Mouse (Mus musculus): ENCODE data around the gene Nf2. TPM values are rescaled to one million over a fixed set of nuclear protein-coding genes. Genes with fewer than 3 reads are reported as not detected.

Gene Nf2
- total and polyA plus RNA-seq, 3 experiments, result 45.2 to 103 (median 50.7) TPM

- peaks cover 11 to 42% of the 10 kb centered on the region in 2 experiments for H3K4me1 ChIP-seq (ENCODE audit: control insufficient read depth in 1 of 2, insufficient read depth in 2 of 2)
- TF ChIP-seq RAD21 (IDR thresholded peaks at IDR 0.05; ENCODE audit: low read depth, low read length) (peak; percentile 67), SMC3 (IDR thresholded peaks at IDR 0.05; ENCODE audit: low read depth, low read length) (peak; percentile 85), CTCF (conservative IDR thresholded peaks at IDR 0.05 in 1 of 2, IDR thresholded peaks at IDR 0.05 in 1 of 2; ENCODE audit: low read depth in 2 of 2, low read length in 2 of 2) (peak; percentile 78 to 86), MYC (IDR thresholded peaks at IDR 0.05; ENCODE audit: low read depth, low read length) (peak; percentile 88), CHD1 (IDR thresholded peaks at IDR 0.05; ENCODE audit: low read depth, low read length) (no peak), HCFC1 (IDR thresholded peaks at IDR 0.05; ENCODE audit: low read depth, low read length) (peak; percentile 12; the same call in 1 of the 2 replicates), NELFE (IDR thresholded peaks at IDR 0.05; ENCODE audit: low read depth, low read length) (0 out of 2 replicates have a peak, but pooled peaks have one; percentile 45), MAFK (IDR thresholded peaks at IDR 0.05; ENCODE audit: insufficient replicate concordance, low read length) (peak; percentile 68; the same call in 1 of the 2 replicates), CHD2 (IDR thresholded peaks at IDR 0.05; ENCODE audit: low read length) (no peak), ZKSCAN1 (IDR thresholded peaks at IDR 0.05; ENCODE audit: borderline replicate concordance, low read depth, low read length) (no peak), MAX (IDR thresholded peaks at IDR 0.05; ENCODE audit: low read length) (peak; percentile 89)
- dilution Hi-C loops (cut with MboI; ENCODE audit: extremely low pct_ligation_motif_present, extremely low pct_unique_long_range_greater_than_20kb, low sequenced_read_pairs), result no loop called here
- H3K9ac ChIP-seq (ENCODE audit: insufficient read depth, low read depth), result no peak overlapping the region
- in situ Hi-C loops (cut with MboI; ENCODE audit: low pct_ligation_motif_present, low pct_unique_long_range_greater_than_20kb, low sequenced_read_pairs), result no loop called here
- H3K4me2 ChIP-seq (ENCODE audit: insufficient read depth, low read depth, poor library complexity, severe bottlenecking), result no peak overlapping the region
- H3K27ac ChIP-seq (ENCODE audit: insufficient read depth, low read depth), result no peak overlapping the region
- no peaks in the 10 kb centered on the region for H3K9me3 ChIP-seq (replicated peaks; ENCODE audit: low read length)
- H3K36me3 ChIP-seq (replicated peaks in 1 of 2; ENCODE audit: control insufficient read depth in 1 of 2, insufficient read depth in 1 of 2, low read length in 1 of 2), result peaks cover 43 to 66% of the 10 kb centered on the region in 2 experiments
- H3K27me3 ChIP-seq (replicated peaks), result no peaks in the 10 kb centered on the region
- peaks cover 3% of the 10 kb centered on the region; the same call in 1 of the 2 replicates for H3K79me2 ChIP-seq (replicated peaks; ENCODE audit: control insufficient read depth, extremely low read depth, insufficient read depth, poor library complexity, severe bottlenecking)
- no peak overlapping the region for H3K4me3 ChIP-seq (replicated peaks in 1 of 3; ENCODE audit: low read depth in 2 of 3, low read length in 2 of 3, poor library complexity in 1 of 3)
- DNase-seq (ENCODE audit: extremely low read depth), result no peak
Observed at GRCm38 (mm10) chr11:4885385-4885903, 36.1 kb upstream of the Nf2 start.

DNA sequence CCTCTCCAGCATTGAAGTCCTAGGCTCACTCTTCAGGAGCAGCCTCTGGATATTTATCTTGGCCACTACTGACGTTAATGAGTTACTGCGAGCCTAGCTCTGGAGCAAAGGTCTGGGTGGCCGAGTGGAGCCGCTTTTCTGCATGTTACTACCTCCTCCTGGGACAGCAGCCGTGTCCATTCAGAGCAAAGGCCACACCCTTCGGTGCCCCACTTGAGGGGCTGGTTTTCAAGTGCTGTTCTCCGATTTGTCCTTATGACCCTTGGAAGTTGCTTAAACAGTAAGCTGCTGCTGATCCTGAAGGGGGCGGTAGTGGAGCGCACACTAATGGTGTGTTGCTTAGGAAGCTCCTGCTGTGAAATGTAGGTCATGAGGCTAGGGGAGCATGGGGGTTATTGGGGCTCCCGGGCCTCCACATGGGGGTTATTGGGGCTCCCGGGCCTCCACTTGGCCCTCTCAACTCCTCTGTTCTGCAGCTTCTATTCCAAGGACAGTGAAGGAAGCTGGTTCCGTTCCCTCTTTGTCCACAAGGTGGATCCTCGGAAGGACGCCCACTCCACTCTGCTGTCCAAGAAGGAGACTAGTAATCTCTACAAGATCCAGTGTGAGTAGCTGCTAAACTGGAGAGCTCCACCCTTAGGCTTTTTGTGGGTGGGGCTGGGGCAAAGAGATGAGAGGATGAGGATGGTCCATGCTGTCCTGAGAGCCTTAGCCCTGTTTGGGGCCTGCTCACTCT lies 33.7 kb upstream of the Nf2 start:
- no peak overlapping the region for H3K4me2 ChIP-seq (ENCODE audit: insufficient read depth, low read depth, poor library complexity, severe bottlenecking)
- in situ Hi-C loops (cut with MboI; ENCODE audit: low pct_ligation_motif_present, low pct_unique_long_range_greater_than_20kb, low sequenced_read_pairs), result no loop called here
- H3K36me3 ChIP-seq (replicated peaks in 1 of 2; ENCODE audit: control insufficient read depth in 1 of 2, insufficient read depth in 1 of 2, low read length in 1 of 2), result peaks cover 20 to 47% of the 10 kb centered on the region in 2 experiments
- DNase-seq (ENCODE audit: extremely low read depth), result peak; percentile 98
- dilution Hi-C loops (cut with MboI; ENCODE audit: extremely low pct_ligation_motif_present, extremely low pct_unique_long_range_greater_than_20kb, low sequenced_read_pairs), result no loop called here
- no peaks in the 10 kb centered on the region for H3K9me3 ChIP-seq (replicated peaks; ENCODE audit: low read length)
- H3K79me2 ChIP-seq (replicated peaks; ENCODE audit: control insufficient read depth, extremely low read depth, insufficient read depth, poor library complexity, severe bottlenecking), result peaks cover 3% of the 10 kb centered on the region; the same call in 1 of the 2 replicates
- peaks cover 24 to 63% of the 10 kb centered on the region in 2 experiments for H3K4me1 ChIP-seq (ENCODE audit: control insufficient read depth in 1 of 2, insufficient read depth in 2 of 2)
- H3K9ac ChIP-seq (ENCODE audit: insufficient read depth, low read depth), result no peak overlapping the region
- H3K27ac ChIP-seq (ENCODE audit: insufficient read depth, low read depth), result no peak overlapping the region
- H3K4me3 ChIP-seq (replicated peaks in 1 of 3; ENCODE audit: low read depth in 2 of 3, low read length in 2 of 3, poor library complexity in 1 of 3), result peak overlapping the region in 1 of 3 experiments; percentile 29
- no peaks in the 10 kb centered on the region for H3K27me3 ChIP-seq (replicated peaks)
- peak; percentile 32; the same call in 1 of the 2 replicates for TF ChIP-seq SIN3A (IDR thresholded peaks at IDR 0.05; ENCODE audit: low read length)
- TF ChIP-seq MEF2A (IDR thresholded peaks at IDR 0.05; ENCODE audit: borderline replicate concordance, low read depth, low read length), result peak; percentile 50; the same call in 1 of the 2 replicates
- TF ChIP-seq USF2 (conservative IDR thresholded peaks at IDR 0.05; ENCODE audit: low read depth, low read length), result no peak
- no peak for TF ChIP-seq ZKSCAN1 (IDR thresholded peaks at IDR 0.05; ENCODE audit: borderline replicate concordance, low read depth, low read length)
- TF ChIP-seq RCOR1 (conservative IDR thresholded peaks at IDR 0.05; ENCODE audit: low read depth, low read length), result no peak
- no peak for TF ChIP-seq E2F4 (IDR thresholded peaks at IDR 0.05; ENCODE audit: insufficient replicate concordance, low read depth, low read length)
- TF ChIP-seq CTCF (conservative IDR thresholded peaks at IDR 0.05 in 1 of 2, IDR thresholded peaks at IDR 0.05 in 1 of 2; ENCODE audit: low read depth in 2 of 2, low read length in 2 of 2), result peak; percentile 31 to 77
- peak; percentile 55 for TF ChIP-seq MAX (IDR thresholded peaks at IDR 0.05; ENCODE audit: low read length)
- TF ChIP-seq USF1 (IDR thresholded peaks at IDR 0.05; ENCODE audit: low read depth, low read length), result no peak
- no peak for TF ChIP-seq JUN (IDR thresholded peaks at IDR 0.05; ENCODE audit: insufficient read depth, low read depth, low read length)
- TF ChIP-seq BHLHE40 (IDR thresholded peaks at IDR 0.05; ENCODE audit: low read depth, low read length), result 0 out of 2 replicates have a peak, but pooled peaks have one; percentile 42
- TF ChIP-seq HCFC1 (IDR thresholded peaks at IDR 0.05; ENCODE audit: low read depth, low read length), result peak; percentile 37; the same call in 1 of the 2 replicates
- TF ChIP-seq UBTF (IDR thresholded peaks at IDR 0.05; ENCODE audit: low read depth, low read length), result no peak
- TF ChIP-seq MYC (IDR thresholded peaks at IDR 0.05; ENCODE audit: low read depth, low read length), result peak; percentile 51; the same call in 1 of the 2 replicates
- TF ChIP-seq ELF1 (IDR thresholded peaks at IDR 0.05; ENCODE audit: low read depth, low read length), result no peak
- TF ChIP-seq PAX5 (IDR thresholded peaks at IDR 0.05; ENCODE audit: low read length), result no peak
- peak; percentile 44 for TF ChIP-seq POLR2A (IDR thresholded peaks at IDR 0.05; ENCODE audit: low read depth, low read length)
- no peak; the same call in 1 of the 2 replicates for TF ChIP-seq IRF4 (IDR thresholded peaks at IDR 0.05; ENCODE audit: low read depth, low read length)
- TF ChIP-seq ZNF384 (IDR thresholded peaks at IDR 0.05; ENCODE audit: low read depth, low read length), result no peak
- no peak; the same call in 1 of the 2 replicates for TF ChIP-seq TBP (conservative IDR thresholded peaks at IDR 0.05; ENCODE audit: low read depth, low read length)
- TF ChIP-seq MAFK (IDR thresholded peaks at IDR 0.05; ENCODE audit: insufficient replicate concordance, low read length), result no peak
- TF ChIP-seq ZMIZ1 (IDR thresholded peaks at IDR 0.05; ENCODE audit: low read depth, low read length), result no peak
- TF ChIP-seq SMC3 (IDR thresholded peaks at IDR 0.05; ENCODE audit: low read depth, low read length), result peak; percentile 41
- TF ChIP-seq NELFE (IDR thresholded peaks at IDR 0.05; ENCODE audit: low read depth, low read length), result peak; percentile 58; the same call in 1 of the 2 replicates
- peak; percentile 37; the same call in 1 of the 2 replicates for TF ChIP-seq TCF12 (IDR thresholded peaks at IDR 0.05; ENCODE audit: low read depth, low read length)

All from CH12.LX (cell line).